Mouse (Mus musculus) c-Kit-positive CD71-positive TER-119-positive erythroid progenitor cells, embryonic 14.5 days (primary cell): Measurements from ENCODE around the gene Copb2.

ENCODE experiments used
- DNase-seq: peaks from one replicate; pipeline ENCODE4 v3.0.0-alpha.2; 2013; ENCODE audit warnings: low spot score

Copb2 gene

DNA sequence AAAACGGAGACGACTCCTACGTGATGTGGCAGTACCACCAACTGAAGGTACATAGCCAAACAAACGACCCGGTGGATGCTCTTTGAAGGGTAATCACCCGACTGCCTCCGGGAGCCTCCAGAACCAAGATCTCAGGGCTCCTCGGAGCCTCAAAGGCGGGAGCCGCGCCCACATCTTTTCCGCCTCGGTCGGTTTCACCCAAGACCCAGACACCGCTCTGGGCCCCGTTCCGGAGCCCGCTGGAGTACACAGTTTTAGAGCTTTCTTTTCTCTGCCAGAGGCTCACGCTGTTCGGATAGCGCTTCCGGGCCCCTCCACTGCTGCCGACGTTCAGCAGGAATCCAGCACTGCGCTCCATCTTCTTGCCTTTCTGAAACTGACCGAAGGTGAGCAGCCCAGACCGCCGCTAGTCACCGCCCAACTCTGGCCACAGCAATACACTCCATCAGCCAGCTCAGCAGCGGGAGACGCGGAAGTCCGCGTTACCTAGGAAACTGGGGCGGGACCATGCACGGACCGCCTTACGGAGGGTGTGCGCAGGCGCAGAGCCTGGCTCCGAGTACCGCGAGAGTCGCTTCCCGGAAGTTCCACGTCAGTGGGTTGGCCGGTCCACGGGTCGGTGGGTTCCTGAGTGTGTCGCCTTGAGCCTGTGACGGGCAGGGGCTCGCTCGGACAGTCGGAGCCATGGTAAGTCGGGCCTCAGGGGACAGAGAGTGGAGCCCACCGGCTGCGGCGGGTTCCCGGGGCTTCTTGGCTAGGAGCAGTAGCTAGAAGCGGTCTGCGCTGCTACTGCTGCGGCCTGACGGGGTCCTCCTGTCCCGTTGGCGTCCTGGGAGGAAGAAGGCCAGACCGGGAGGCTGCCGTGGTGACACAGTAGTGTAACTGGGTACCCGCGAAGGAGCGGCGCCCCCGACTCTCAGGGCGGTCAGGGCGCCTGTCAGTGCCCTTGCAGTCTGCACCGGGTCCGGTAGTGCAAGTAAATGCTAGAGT, at the start of gene Copb2:
Gene Copb2, plus strand, starts transcription at position 585 of the 990 bp plus-strand sequence.
- DNase-seq = peak; percentile 97

DNA sequence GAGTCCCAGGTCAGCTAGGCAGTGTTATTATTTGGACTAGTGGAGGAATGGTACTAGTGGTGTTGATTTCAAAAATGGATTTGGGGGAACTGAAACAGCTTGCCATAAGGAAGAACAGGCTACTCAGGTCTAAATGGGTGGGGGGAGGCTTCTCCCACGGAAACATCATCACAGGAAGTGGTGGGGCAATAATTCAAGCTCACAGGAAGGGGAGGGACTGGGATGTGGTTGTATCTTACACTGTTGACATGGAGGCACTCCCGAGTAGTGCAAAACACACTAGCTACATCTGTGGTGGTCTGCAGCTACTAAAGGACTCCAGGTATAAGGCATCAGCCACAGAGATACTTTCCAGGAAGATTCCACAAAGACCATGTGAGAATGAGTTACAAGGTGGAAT, 39.6 kb upstream of the Copb2 start:
- DNase-seq = no peak

DNA sequence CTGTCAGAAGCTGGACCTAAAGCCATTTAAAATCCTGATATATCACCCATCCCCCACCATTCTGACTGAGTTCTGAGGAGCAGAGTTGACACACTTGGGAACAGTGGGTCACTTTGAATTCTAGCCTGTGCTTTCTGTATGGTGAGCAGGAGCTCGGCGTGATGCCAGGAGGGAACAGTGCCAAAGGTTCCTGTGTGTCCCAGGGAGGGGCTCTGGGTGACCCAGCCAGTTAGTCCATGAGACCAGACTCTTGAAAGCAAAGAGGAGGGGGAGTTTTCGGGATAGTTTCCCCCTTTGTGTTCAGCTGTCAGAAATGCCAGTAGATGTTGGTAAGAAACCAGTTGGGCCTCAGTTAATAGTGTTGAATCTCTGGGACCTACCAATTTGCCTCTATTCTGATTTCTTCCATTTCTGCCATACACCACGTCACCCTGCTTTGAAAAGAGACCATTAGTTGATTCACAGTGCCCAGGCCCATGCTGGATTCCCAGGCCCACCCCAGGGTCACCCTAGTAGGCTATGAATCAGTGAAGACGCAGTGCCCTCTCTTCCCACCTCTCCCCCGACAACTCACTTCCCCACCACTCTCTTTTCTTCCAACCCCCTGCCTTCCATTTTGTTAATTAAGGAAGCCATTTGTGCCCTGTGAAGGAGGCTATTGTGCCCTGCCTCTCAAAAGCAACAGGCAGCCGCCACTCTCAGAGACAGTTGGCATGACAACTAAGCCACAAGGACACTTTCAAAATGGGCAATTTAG, 38.6 kb upstream of the Copb2 start:
- no peak for DNase-seq

DNA sequence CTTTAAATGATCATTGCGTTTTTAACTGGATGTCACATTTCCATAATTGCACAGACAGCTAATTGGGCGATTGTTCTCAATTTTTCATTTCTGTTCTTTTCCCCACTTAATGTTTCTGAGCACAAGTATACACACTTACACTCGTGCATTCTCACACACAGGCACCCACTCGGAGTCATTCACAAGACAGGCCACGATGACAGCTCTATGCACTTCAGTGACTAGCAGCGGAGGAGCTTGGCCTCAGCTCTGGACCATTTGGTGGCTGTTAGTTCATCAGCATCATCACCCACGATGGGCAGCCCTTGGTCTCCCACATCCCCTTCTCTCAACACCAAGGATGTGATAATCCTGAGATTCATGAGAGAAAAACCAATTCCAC, 38.0 kb upstream of the Copb2 start:
- no peak for DNase-seq

DNA sequence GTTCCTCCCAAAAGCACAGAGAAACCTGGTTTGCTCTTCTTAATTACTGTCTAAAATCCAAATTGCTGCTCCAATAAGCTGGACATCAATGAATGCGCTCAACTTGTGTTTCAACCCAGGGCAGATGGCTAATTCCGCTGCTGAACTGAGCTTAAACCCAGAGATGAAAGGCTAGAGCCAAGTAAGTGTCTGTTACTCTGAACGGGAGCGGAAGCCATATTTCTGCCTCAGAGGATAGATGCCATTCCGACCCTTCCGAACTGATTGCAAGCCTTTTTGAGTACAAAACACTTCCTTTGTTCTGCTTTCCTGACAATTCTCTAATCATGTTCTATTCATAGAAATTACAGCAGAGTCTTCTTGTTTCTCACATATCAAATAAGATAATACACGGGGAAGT, 36.3 kb upstream of the Copb2 start:
- no peak for DNase-seq

DNA sequence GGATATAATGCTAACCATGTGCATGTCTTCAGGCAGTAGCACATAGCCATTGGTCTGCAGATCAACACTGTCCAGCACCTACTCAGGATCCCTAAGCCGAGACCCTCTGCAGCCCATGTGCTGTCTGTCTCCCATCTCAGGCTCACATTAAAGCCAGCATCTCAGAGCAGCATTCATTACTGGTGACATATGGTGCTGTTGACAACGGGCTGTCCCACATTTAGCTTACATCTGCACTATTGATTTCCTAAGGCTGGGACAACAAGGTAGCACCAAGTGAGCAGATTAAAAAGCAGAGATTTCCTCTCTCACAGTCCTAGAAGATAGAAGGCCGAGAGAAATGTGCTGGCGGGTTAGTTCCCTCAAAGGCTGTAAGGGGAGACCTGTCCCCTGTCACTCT, 33.7 kb upstream of the Copb2 start:
- no peak for DNase-seq

DNA sequence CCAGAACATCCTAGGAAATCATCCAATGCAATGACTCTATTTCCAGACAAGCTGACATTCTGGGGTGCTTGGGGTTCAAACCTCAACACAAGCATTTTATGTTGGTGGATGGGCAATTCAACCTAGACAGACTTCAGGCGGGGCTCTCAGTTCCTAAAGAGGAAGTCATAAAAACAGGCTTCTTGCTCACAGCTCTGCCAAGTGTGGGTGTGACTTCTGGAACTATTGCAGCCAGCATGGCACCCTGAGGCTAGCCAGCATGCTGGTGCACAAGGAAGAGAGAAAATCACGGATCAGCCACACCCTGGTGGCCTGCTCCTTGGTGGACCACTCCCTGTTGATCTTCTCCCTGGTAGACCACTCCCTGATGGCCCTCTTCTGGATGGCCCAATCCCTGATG, 32.5 kb upstream of the Copb2 start:
- DNase-seq = no peak

DNA sequence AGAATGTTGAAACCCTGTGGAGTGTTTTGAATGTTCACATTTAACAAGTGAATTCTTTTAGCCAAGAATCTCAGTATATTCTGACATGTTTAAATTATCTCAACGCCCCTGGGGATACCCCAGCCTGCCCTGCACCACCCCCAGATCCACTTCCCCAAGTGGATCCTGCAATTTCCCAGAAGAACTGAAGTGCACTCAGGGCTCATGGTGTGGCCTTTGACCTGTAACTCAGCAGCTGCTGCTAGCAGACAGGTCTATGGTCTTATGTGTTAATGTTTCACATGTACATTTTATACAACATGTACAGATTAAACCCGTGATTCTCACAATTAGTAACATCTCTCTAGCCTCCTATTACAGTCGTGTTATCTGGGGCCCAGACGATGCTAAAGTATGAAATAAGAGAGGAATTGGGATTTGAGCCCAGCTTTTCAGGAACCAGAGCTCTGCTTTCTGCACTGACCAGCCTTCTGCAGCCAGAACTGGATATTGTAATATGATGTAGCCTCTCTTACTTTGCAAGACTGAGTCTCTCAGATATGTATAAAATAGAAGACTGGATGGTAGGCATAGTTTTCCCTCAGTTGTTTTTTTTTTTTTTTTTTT, 28.7 kb upstream of the Copb2 start:
- DNase-seq = no peak

DNA sequence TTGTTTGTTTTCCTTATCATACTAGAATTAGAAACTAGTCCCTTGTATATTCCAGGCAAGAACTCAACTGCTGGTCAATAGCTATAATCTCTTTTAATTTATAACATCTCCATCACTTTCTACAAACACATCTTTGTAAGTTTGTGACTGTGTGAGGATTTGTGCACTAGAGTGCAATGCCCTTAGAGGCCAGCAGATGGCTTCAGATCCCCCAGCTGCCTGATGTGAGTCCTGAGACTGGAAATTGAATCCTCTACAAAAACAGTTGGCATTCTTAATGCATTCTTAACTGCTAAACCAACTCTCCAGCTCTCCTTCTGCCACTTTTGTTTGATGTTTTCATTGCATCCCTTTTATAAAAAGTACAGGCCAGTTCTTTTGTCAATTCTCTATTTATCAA, 27.8 kb upstream of the Copb2 start:
- no peak for DNase-seq

DNA sequence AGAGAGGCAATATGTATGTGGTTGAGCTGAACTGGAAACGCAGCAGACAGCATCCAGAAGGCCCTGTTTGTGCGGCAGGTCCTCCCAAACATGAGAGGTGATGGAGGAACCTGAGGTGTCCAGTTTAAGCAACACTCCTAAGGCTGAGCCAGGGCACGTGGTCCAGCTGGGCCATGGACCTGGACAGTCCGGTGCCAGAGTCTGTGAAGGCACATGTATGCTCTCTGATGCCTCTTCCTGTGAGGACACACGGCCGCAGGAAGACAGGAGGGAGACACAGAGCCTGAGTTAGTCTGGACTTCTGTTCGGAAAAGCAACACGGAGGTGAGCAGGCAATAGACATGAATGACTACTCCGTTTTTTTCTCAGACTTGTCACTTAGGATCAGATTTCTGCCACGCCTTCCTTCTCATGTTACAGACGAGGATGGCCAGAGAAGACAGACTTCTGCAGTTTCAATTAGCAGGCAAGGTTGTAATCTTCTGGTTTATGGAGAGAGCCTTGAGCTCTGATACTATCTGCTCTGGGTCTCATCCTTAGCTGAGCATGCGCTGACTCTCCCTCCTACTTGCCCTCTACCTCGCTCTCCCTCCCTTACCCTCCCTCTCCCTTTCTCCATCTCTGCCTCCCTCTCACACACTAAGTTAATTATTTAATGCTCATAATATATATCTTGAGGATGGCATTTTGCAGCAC, 25.4 kb upstream of the Copb2 start:
- DNase-seq = no peak

DNA sequence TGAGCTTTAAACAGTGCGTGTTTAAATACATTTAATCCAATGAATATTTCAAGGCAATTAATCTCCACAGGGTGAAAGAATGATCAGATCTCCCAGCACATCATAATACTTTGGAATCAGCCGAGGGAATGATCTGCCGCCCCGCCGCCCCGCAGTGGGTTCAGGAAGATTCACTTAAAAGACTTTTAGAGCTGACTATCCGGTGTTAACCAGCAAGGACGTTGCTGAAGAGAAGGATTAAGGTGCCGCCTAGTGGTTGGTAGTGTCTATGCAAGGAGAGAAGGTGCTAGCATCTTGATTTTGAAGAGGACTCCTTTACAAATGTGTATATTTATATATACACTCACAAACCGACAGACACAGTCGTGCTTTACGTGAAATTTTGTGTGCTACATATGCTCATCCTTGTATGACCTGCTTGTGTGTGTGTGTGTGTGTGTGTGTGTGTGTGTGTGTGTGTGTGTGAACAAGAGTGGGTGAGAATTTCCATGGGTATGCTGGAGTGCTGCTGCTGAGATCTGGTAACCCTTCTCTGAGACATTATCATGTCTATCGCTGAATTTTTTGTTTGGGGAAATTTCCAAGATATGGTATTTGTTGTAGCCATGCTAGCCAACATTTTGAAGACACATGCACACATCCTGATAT, 24.7 kb upstream of the Copb2 start:
- DNase-seq = peak; percentile 45

DNA sequence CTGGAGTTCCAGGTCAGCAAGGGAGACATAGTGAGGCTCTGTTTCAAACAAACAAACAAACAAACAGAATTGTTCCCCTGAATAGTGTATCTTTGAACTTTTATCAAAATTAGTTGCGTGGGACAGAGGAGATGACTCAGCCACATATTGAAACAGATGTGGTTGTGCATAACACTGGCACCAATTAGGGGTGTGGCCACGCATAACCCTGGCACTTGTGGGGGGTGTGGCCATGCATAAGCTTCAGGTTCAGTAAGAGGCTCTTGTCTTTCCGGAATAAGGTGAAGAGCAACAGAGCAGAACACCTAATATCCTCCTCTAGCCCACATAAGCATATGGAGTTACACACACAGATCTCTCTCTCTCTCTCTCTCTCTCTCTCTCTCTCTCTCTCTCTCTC, 19.5 kb upstream of the Copb2 start:
- no peak for DNase-seq

DNA sequence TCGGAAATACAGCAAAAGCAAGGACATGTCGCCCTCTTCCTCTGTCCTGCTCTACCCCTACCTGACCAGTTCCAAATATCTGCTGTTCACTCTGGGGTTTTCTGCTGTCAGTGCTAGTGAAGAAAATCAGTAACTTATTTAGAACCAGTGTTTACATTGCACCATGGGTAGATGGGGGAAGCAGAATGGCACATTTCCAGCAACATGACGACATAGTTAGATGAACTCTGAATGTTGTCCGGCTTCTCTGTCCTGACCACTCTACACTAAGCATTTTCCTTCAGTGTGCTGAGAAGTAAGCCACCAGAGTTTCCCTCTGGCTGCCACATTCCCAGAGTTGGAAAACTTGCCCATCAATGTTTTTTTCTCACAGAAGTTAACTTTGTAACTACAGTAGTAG, 20.3 kb downstream of the Copb2 start:
- DNase-seq = no peak

DNA sequence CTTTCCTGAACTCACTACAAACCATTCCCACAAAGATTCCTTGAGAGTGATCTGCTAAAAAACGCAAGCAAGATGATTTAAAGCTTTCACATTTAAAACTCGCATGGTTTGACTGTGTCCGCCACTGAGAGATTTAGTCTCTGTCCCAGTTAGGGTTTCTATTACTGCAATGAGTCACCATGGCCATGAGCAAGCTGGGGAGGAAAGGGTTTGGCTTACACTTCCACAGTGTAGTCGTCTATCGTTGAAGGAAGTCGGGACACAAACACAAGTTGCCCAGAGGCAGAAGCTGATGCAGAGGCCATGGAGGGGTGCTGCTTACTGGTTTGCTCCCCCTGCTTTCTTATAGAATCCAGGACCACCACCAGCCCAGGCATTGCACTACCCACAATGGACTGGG, 36.6 kb downstream of the Copb2 start:
- DNase-seq = no peak

DNA sequence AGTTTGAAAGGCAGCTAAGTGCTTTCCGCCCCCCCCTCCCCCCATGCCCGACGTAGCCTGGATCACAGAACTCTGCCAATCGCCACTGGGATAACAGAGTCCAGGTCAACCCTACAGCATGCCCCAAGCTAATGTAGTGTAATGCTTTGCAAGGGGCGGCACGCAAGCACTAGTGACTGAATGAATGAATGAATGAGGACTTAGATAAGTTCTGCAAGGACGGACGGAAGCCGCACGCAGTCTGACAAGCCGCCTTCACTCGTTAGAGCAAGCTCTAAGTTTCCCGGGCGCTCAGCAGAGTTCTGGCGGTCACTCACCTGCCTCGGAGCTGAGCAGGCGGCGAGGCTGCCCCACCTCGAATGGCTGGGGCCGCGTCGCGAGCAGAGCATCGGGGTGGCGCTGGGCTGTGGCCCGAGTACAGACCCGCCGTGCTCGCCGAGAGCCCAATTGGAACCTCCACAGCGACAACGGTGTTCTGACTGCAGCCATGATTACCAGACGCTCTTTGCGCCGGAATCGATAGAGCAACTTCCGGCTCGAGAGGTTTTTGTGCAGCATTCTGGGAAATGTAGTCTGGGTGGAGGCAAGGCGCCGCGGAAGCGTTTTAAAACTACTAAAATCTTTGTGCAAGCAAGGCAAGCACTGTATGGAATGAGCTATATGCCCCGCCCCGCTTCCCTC, 37.8 kb downstream of the Copb2 start, which contains the start of gene Mrps22:
Gene Mrps22, minus strand, starts transcription at position 505 of the 681 bp plus-strand sequence.
- peak; percentile 79 for DNase-seq

DNA sequence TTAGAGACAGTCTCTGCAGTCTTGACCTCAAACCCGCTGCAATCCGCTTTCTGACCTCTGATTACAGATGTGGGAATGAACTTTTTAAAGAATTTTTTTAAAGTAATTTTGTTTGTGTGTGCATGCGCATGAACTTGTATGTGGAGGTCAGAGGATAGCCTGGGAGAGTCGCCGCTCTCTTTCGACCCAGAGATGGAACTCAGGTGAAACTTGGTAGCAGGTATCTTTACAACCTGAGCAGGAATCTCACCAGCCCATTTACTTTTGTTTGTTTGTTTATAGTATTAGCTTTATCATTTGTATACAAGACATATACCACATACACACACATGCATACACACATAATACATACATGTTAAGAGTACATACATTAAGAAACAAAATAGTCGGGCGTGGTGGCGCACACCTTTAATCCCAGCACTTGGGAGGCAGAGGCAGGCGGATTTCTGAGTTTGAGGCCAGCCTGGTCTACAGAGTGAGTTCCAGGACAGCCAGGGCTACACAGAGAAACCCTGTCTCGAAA, 38.4 kb downstream of the Copb2 start:
- DNase-seq = no peak

DNA sequence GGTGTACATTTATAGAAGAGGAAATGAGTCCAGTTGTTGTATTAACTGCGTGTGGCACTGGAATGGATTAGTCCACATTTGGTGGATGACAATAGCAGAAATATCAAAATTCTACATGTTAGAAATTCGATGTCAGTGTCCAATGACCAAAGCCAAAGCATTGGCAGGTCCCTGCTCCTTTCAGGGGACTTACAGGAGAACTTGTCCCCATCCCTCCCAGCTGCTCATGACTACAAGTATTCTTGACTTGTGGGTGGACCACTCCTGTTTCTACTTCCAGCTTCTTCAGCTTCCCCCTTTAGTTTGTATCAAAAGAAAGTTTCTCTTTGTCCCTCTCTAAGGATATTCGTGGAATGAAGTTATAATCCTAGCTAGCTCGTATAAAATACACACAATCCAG, 41.4 kb downstream of the Copb2 start:
- DNase-seq = no peak

DNA sequence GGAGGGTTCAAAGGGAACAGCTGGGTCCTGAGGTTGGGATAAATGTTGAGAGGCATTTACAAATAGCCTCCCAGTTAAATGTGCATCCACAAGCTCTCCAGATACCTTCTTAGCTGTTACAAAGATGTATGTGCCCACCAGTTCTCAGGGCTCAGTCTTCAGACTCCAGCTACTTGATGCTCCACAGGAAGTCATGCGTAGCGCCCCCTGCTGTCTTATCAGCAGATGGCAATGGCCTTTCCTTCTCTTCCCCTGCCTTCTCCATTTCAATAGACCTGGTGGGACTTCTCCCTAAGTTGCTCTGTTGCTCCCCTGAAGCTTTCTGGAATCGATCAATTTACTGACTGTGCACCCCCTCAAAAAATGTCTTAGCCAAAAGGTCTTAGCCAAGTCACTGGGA, 65.0 kb downstream of the Copb2 start:
- peak; percentile 31 for DNase-seq

DNA sequence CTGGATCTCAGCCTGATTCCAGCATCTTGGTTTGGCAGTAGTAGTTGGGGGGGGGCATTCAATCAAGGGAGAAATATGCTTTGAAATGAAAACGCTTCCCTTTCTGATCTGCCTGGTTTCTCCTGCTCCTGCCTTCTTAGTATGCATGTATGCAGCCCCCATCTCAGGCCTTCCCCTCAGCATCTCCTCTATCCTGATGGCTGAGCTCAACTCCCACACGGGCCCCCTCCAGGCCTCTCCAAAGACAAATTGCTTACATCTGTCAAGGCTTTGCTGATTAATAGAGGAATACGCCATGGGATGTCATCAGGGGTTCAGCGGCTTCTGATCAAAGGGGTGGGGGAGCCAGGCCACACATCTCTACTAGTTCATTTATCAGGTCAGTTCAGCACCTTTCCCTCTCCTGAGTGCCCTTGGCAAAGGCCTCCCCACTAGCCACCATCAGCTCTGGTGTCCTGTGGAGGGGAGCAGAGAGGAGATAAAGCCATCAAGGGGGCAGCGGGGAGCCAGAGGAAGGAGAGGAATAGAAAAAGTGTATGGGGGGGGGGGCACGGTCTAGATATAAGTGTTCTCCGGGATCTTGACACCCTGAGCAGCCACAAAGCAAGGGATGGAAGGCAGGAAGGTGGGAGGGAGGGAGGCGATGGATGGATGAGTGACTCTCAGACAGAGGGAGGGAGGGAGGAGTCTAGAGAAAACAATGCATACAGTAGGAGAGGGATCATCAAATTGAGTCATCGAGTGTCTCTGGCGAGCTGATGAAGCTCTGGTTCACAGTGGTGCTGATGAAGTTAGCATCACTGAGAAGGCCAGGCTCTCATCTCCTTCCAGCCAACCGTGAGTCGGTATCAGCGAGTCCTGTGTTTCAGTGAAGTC, 70.0 kb downstream of the Copb2 start:
- no peak for DNase-seq
